Mouse (Mus musculus) CD4-positive, CD25-positive, alpha-beta regulatory T cell, adult 4 months (primary cell): ENCODE results near the gene Hs1bp3. TPM values are rescaled to one million over a fixed set of nuclear protein-coding genes. Genes with fewer than 3 reads are reported as not detected.

Source experiments
- ATAC-seq: one replicate; pipeline ENCODE4 v1.8.0; 2017
- polyA plus RNA-seq, 2 experiments: library from polyadenylated mRNA; unstranded; fragments of 100-300 nt; shearing (Covaris generic); gene quantifications; one replicate each; pipeline ENCODE4 v1.2.1; 2017

Hs1bp3 gene
- polyA plus RNA-seq, 2 experiments from 2014 or later, result 5.6 to 13.0 TPM

DNA sequence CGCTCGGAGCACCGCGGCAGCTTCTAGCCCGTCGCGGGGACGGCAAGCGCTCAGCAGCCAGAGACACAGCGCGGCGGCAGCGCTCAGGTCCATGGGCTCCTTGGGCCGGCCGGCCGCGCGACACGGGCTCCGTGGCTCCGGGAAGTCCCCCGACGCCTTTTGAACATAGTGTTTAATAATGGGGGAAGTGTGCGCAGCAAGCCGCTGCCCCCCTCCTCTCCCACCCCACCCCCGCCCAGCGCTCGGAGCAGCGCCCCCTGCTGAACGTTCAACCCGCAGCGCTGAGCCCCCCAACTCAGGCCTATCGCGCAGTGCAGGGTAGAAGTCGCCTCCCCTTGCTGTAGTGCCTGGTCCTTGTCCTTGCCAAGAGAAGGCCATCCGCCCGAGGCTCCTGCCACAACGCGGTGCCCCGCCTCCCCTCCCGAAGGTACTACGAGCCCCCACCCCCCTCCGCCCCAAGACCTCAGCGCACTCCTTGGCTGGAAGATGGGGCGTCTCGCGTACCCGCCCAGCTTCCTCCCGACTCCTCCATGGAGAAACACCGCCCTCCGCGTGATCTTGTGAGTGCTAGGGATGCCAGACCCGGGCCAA lies 11.3 kb upstream of the Hs1bp3 start, which contains the start of gene Gdf7:
TSS of gene Gdf7 (minus strand) at position 114 of the 591 bp plus-strand sequence.
- no peak for ATAC-seq

GRCm38 (mm10) chr12:8305258-8305657 lies 8.0 kb upstream of the Hs1bp3 start:
- ATAC-seq, result no peak

DNA sequence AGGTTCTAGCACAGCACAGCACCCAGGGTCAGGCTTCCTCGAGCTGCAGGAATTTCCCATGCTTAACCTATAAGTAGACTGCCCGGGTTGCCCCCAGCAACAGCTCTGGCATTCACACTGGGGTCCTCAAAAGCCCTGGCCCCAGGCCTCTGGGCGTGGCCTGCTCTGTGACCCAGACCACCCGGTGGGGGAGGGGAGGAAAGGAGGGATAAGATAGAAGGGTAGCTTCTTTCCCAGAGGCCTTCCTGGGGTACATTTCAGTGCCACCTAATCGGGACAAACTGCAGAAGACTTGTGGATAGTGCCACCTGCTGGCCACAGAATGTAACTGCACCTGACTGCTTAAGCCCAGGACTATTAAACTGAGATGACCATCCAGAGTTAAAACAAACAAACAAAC lies 6.8 kb upstream of the Hs1bp3 start:
- ATAC-seq, result peak; percentile 71

- ATAC-seq, result peak; percentile 70
Measured at GRCm38 (mm10) chr12:8306910-8307309, 6.3 kb upstream of the Hs1bp3 start.

GRCm38 (mm10) chr12:8310992-8311391 lies 2.2 kb upstream of the Hs1bp3 start:
- ATAC-seq, result no peak

DNA sequence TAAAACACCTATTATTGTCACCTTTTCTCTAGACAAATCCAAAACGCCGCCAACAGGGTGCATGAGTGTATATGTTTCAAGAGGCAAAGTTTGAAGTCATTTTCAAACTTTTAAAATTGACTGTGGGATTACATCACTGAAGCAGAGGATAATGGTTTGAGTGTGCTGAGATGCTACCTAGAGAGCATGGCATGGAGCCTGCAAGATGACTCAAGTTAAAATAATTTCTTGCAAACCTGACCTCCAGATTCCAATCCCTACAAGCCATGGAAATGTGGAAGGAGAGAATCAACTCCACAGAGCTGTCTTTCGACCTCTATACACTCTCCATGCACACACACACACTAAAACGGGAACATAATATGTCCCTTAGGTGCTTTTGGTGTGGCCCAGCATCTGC lies 966 bp upstream of the Hs1bp3 start:
- ATAC-seq, result no peak

GRCm38 (mm10) chr12:8313773-8314172 lies 541 bp downstream of the Hs1bp3 start:
- peak; percentile 50 for ATAC-seq

GRCm38 (mm10) chr12:8316541-8316940 lies 3.3 kb downstream of the Hs1bp3 start:
- no peak for ATAC-seq

GRCm38 (mm10) chr12:8320084-8320713 lies 7.0 kb downstream of the Hs1bp3 start:
- ATAC-seq, result peak; percentile 84

- no peak for ATAC-seq
Measured at GRCm38 (mm10) chr12:8321506-8321905, 8.3 kb downstream of the Hs1bp3 start.

- ATAC-seq, result no peak
Measured at GRCm38 (mm10) chr12:8324086-8324485, 10.9 kb downstream of the Hs1bp3 start.

GRCm38 (mm10) chr12:8325245-8325942 lies 12.2 kb downstream of the Hs1bp3 start:
- ATAC-seq, result no peak

GRCm38 (mm10) chr12:8325943-8326522 lies 12.8 kb downstream of the Hs1bp3 start:
- ATAC-seq, result no peak

- peak; percentile 97 for ATAC-seq
Measured at GRCm38 (mm10) chr12:8326825-8327674, 13.8 kb downstream of the Hs1bp3 start.

GRCm38 (mm10) chr12:8327675-8328053 lies 14.4 kb downstream of the Hs1bp3 start:
- no peak for ATAC-seq

DNA sequence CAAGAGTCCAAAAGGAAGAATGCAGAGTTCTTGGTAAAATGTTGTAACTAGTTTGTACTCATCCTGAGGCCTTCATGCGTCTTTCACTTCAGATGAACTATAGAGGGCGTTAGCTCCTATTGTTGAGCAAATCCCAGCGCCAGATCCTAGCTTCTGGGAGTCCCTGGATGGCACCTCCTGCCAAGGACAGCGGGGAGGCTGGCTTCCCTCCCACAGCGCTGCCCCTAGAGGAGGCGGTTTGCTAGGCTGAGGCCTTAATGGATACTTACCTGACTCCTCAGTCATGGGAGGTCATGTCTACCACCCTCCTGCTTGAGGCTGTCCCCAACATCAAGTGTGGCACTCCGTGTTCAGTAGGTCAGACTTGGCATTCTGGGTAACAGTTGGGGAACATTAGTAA lies 16.0 kb downstream of the Hs1bp3 start:
- no peak for ATAC-seq

DNA sequence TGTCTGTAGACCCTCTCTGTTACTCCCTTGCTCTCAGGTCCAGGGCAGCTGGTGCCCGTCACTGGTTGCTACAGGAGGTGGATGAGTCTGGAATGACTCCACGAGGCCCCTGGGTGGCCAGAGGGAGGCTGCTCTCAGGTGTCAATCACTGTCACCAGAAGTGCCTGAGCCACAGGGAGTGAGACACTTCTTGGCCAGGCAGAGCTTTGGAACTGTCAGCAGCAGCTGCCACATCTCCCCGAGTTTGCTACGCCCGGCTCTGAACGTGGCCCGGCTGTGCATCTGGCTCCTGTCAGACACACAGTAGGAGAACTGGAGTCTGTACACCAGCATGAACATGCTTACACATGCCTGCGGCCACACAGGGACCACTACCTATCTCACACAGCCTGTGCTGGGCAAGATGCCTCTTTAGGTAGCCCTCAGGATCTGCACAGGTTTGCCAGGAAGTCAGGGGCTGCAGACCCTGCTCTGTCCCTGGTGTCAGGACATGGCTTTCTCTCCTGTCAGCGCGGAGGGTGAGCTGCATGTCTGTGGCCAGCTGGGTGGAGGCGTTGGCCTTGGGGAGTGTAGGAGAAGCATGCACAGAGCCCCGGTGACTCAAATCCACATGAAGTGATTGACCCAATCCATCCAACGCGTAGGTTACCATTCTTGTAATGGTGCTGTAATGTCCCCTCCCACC lies 18.4 kb downstream of the Hs1bp3 start:
- no peak for ATAC-seq

DNA sequence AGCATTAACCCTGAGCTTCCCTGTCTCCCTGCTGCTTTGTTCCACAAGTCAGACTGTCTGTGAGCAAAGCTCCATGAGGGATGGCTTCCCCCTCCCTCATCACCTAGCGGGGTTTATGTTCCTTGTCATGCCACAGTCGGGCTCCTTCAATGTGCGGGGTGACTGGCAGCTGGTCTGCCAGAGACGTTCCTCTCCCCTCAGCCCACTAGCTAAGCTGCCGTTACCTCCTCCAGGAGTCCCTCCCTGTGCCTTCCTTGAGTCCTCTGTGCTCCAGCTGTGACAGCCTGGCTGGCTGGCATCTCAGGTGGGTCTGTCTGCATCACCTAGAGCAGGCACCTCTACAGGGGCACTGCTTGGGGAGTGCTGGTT lies 18.9 kb downstream of the Hs1bp3 start:
- ATAC-seq, result no peak

DNA sequence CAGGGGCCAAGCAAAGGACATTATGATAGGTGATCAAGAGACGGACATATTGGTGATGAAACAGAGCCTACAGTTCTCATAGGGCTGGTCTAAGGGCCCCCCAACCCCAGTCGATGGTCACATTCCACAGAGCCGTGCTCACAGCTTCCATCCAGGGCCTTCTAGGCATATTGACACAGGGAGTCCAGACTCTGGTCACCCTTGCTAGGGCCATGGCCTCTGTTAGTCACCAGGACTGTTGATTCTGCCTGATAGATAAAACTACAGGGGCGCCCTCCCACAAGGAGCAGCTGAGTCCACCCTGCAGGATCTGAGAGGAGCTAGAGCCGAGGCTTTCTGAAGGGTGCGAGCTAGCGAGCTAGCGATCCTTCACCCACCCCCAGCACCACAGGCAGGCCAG lies 20.4 kb downstream of the Hs1bp3 start:
- ATAC-seq, result no peak

- no peak for ATAC-seq
Measured at GRCm38 (mm10) chr12:8334261-8334660, 21.0 kb downstream of the Hs1bp3 start.

DNA sequence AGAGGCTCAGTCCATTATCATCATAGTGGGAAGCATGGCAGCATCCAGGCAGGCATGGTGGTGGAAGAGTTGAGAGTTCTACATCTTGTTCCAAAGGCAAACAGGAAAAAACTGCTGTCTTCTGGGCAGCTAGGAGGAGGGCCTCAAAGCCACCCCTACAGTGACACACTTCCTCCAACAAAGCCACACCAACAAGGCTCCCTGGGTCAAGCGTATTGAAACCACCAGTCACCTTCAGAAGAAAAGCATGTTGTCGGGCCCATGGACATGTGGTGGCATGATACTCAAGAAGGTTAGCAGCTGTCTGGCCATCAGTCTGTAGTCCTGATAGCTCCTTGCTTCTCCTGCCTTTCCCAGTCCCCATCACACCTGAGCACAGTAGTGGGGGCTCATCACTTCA lies 22.3 kb downstream of the Hs1bp3 start:
- no peak for ATAC-seq
